Mouse (Mus musculus) spleen, embryonic (tissue): ENCODE results near the gene Sfrp4.

Experiments
- CTCF ChIA-PET: fragments of 350-600 bp; sonication (Branson Sonifier 250); formaldehyde crosslinking; loops from one replicate; lab custom pipeline; 2022; lab: Charles Lee

Gene Sfrp4

GRCm38 (mm10) chr13:19630768-19631709, 8.1 kb downstream of the Sfrp4 start:
- CTCF ChIA-PET: no interaction called here

GRCm38 (mm10) chr13:19636131-19636530, 13.2 kb downstream of the Sfrp4 start:
- CTCF ChIA-PET: no interaction called here

- CTCF ChIA-PET: no interaction called here
Observed at GRCm38 (mm10) chr13:19640203-19640851, 17.4 kb downstream of the Sfrp4 start.

GRCm38 (mm10) chr13:19643519-19643918, 20.6 kb downstream of the Sfrp4 start:
- CTCF ChIA-PET: no interaction called here

- CTCF ChIA-PET: no interaction called here
Observed at GRCm38 (mm10) chr13:19644225-19644624, 21.3 kb downstream of the Sfrp4 start.

- CTCF ChIA-PET: no interaction called here
Observed at GRCm38 (mm10) chr13:19649824-19650223, 26.9 kb downstream of the Sfrp4 start.

GRCm38 (mm10) chr13:19652405-19652804, 29.5 kb downstream of the Sfrp4 start:
- CTCF ChIA-PET: no interaction called here

- CTCF ChIA-PET: no interaction called here
Observed at GRCm38 (mm10) chr13:19668355-19669140, 45.6 kb downstream of the Sfrp4 start.

GRCm38 (mm10) chr13:19674025-19674424, 51.1 kb downstream of the Sfrp4 start:
- CTCF ChIA-PET: no interaction called here

- CTCF ChIA-PET: no interaction called here
Observed at GRCm38 (mm10) chr13:19674601-19675000, 51.7 kb downstream of the Sfrp4 start.
